Mouse (Mus musculus) lung, postnatal 0 days (tissue): ENCODE results near the gene Rimkla. TPM values are rescaled to one million over a fixed set of nuclear protein-coding genes. Genes with fewer than 3 reads are reported as not detected.
A peak's percentile ranks its signal among the peaks of the same experiment; 100 is the strongest.
"Not testable (repeated sequence)": the region's sequence is repeated elsewhere in the genome, so short reads cannot be mapped to it uniquely, and the experiment has no call there.

Experiments used
- ATAC-seq: fragments of 200-750 bp; cut with Nextera tagmentation; 2 replicates; pipeline ENCODE4 v1.8.0; 2017; ENCODE audit warnings: moderate library complexity
- DNase-seq: peaks from one replicate; pipeline ENCODE4 v3.0.0-alpha.2; 2016; ENCODE audit warnings: low spot score
- H3K27ac ChIP-seq: fragments of 300-500 bp; sonication (generic); 2 replicates; pipeline ENCODE4 v1.5.1; 2014; ENCODE audit warnings: antibody characterized with exemption, mild to moderate bottlenecking, low read length, mixed read lengths
- H3K27me3 ChIP-seq: fragments of 300-500 bp; sonication (generic); replicated peaks from 2 replicates; pipeline ENCODE4 v1.6.1; 2014; ENCODE audit warnings: low read length, mixed read lengths; ENCODE audit not compliant: insufficient read depth
- H3K36me3 ChIP-seq: fragments of 300-500 bp; sonication (generic); 2 replicates; pipeline ENCODE4 v1.6.1; 2014; ENCODE audit warnings: low read length, mixed read lengths; ENCODE audit not compliant: insufficient read depth
- H3K4me1 ChIP-seq: fragments of 300-500 bp; sonication (generic); 2 replicates; pipeline ENCODE4 v1.6.1; 2014; ENCODE audit warnings: antibody characterized with exemption, low read depth, low read length, mixed read lengths; ENCODE audit not compliant: insufficient read depth
- H3K4me2 ChIP-seq: fragments of 300-500 bp; sonication (generic); replicated peaks from 2 replicates; pipeline ENCODE4 v1.6.1; 2014; ENCODE audit warnings: low read depth, mild to moderate bottlenecking, low read length, moderate library complexity, mixed read lengths
- H3K4me3 ChIP-seq: fragments of 300-500 bp; sonication (generic); 2 replicates; pipeline ENCODE4 v1.5.1; 2014; ENCODE audit warnings: low read depth, low read length
- H3K9ac ChIP-seq: fragments of 300-500 bp; sonication (generic); replicated peaks from 2 replicates; pipeline ENCODE4 v1.6.1; 2014; ENCODE audit warnings: low read depth, mild to moderate bottlenecking
- H3K9me3 ChIP-seq: fragments of 300-500 bp; sonication (generic); 2 replicates; pipeline ENCODE4 v1.6.1; 2016; ENCODE audit warnings: low read length, mixed read lengths
- CTCF ChIP-seq: IDR thresholded peaks from 2 replicates; pipeline ENCODE4 v1.5.1; 2016; ENCODE audit warnings: antibody characterized with exemption, mild to moderate bottlenecking
- EP300 ChIP-seq: IDR thresholded peaks from 2 replicates; pipeline ENCODE4 v1.6.1; 2016; ENCODE audit warnings: antibody characterized with exemption, mild to moderate bottlenecking, control low read depth
- WGBS: fragments of 180-500 bp; shearing (Covaris S2); extraction: QIAGEN DNeasy Blood & Tissue Kit; methylation state at CpG from one replicate; pipeline ENCODE4 v1.1.7; 2014; 5-methylcytosine and 5-hydroxymethylcytosine counted together
- polyA plus RNA-seq: library from polyadenylated mRNA; unstranded; fragments of >200 nt; fragmentation: Nextera tagmentation; extraction: Ambion mirVana; gene quantifications from 2 replicates; pipeline ENCODE4 v1.2.1, GENCODE M21; 2015

Rimkla gene
- 0.30 and 0.31 TPM in 2 replicates for polyA plus RNA-seq

- peak; percentile 87 for ATAC-seq
- WGBS = under 1% methylated on average over 48 of the region's 77 CpGs
- Histone ChIP-seq H3K27ac (no peak within 1 kb of the TSS), H3K27me3 (peaks cover 8% of the 10 kb centered on the region), H3K9ac (no peak within 1 kb of the TSS), H3K4me3 (peak within 1 kb of the TSS; percentile 49), H3K36me3 (no peaks in the 10 kb centered on the region), H3K4me1 (no peaks in the 10 kb centered on the region), H3K9me3 (no peaks in the 10 kb centered on the region), H3K4me2 (peak within 1 kb of the TSS; percentile 83)
- no peak for TF ChIP-seq EP300
- no peak for TF ChIP-seq CTCF
- peak; percentile 46 for DNase-seq
These were observed at the start of gene Rimkla for GRCm38 (mm10) chr4:119492291-119492932. Rimkla (minus strand) TSS chr4:119492628.

- no peaks in the 10 kb centered on the region for H3K9me3 ChIP-seq
- ATAC-seq (no peak), DNase-seq (no peak)
- H3K4me3 ChIP-seq = peak overlapping the region; percentile 97
- H3K27me3 ChIP-seq = no peaks in the 10 kb centered on the region
- H3K9ac ChIP-seq = peak overlapping the region; percentile 75
- WGBS = 3% methylated on average over 10 of the region's 10 CpGs
- peaks cover 8% of the 10 kb centered on the region; the same call in 1 of the 2 replicates for H3K4me1 ChIP-seq
- no peaks in the 10 kb centered on the region for H3K36me3 ChIP-seq
- peak overlapping the region; percentile 71 for H3K4me2 ChIP-seq
- H3K27ac ChIP-seq = peak overlapping the region; percentile 98
- TF ChIP-seq EP300 (no peak), CTCF (no peak)
These were observed 48.1 kb upstream of the Rimkla start for GRCm38 (mm10) chr4:119540533-119540890.

- ATAC-seq (peak; percentile 61), DNase-seq (peak; percentile 70)
- Histone ChIP-seq H3K4me3 (peak overlapping the region; percentile 97), H3K27me3 (no peaks in the 10 kb centered on the region), H3K4me1 (peaks cover 8% of the 10 kb centered on the region; the same call in 1 of the 2 replicates), H3K9me3 (no peaks in the 10 kb centered on the region), H3K9ac (peak overlapping the region; percentile 75), H3K4me2 (peak overlapping the region; percentile 71), H3K36me3 (no peaks in the 10 kb centered on the region), H3K27ac (peak overlapping the region; percentile 98)
- WGBS = under 1% methylated on average over 44 of the region's 76 CpGs
- TF ChIP-seq EP300 (no peak), CTCF (no peak)
These were observed 47.6 kb upstream of the Rimkla start for GRCm38 (mm10) chr4:119539836-119540532.

DNA sequence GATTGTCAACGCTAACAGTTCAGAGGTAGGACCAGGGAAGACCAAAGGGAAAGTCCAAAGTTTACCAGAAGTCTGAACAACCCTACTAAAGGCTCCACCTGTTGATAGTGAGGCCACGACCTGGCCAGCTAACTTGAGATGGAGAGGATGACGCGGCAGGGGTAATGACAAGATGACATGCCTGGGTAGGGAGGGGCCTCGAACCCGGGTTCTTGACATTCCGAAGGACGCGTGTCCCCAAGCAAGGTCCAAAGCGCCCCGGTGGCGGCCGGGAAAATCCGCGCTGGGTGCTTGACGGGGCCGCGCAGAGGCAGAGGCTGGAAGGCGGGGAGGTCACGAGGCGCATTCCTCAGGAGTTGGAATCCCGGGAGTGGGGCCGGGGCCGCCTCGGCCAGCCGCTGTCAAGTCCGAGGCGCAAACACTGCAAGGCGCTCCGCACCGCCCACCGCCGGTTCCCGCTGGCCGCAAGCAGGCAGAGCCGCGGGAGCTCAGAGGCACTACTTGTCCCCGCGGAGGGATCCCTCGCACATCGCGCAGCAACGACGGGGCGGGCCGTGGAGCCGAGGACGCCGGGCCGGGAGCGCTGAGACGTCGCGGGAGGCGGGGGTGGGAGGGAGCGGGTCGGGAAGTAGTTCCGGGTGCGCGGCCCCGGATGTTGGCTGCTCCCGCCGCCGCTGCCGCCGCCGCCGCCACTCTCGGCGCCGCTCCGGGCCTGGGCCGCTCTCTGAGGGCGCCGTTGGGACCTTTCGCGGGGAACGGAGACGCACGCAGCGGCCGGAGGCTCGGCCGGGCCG is 46.8 kb upstream of the Rimkla start, which contains the start of gene Frg2f1:
Gene Frg2f1 (minus strand): TSS at position 499 of the 794 bp plus-strand sequence.
- WGBS = 3% methylated on average over 69 of the region's 85 CpGs
- TF ChIP-seq EP300 = peak; percentile 82
- TF ChIP-seq CTCF = 0 out of 2 replicates have a peak, but pooled peaks have one; percentile 28
- Histone ChIP-seq H3K4me1 (peaks cover 8% of the 10 kb centered on the region; the same call in 1 of the 2 replicates), H3K9me3 (no peaks in the 10 kb centered on the region), H3K4me2 (peak within 1 kb of the TSS; percentile 71), H3K27ac (peak within 1 kb of the TSS; percentile 98), H3K9ac (peak within 1 kb of the TSS; percentile 75), H3K27me3 (no peaks in the 10 kb centered on the region), H3K36me3 (no peaks in the 10 kb centered on the region), H3K4me3 (peak within 1 kb of the TSS; percentile 97)
- DNase-seq (peak; percentile 95), ATAC-seq (peak; percentile 93)

DNA sequence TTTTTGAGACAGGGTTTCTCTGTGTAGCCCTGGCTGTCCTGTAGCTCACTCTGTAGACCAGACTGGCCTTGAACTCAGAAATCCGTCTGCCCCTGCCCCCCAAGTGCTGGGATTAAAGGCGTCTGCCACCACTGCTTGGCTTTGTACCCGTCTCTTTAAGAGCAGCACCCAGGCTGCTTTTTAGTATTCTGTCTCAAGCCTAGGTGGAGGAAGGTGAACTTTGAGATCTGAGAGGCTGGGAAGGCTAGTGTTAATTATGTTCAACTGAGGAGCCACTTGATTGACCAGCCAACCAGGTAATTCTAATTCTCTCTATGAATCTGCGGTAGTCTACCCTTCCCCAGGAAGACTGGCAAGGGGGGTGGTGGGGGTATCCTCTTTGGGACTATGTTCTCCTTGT is 45.0 kb upstream of the Rimkla start:
- Histone ChIP-seq H3K9ac (no peak overlapping the region), H3K27ac (no peak overlapping the region), H3K4me3 (no peak overlapping the region), H3K4me1 (peaks cover 8% of the 10 kb centered on the region; the same call in 1 of the 2 replicates), H3K9me3 (no peaks in the 10 kb centered on the region), H3K27me3 (no peaks in the 10 kb centered on the region), H3K4me2 (no peak overlapping the region), H3K36me3 (no peaks in the 10 kb centered on the region)
- DNase-seq (no peak), ATAC-seq (no peak)
- no peak for TF ChIP-seq EP300
- no peak for TF ChIP-seq CTCF
- 80% methylated on average over 4 of the region's 4 CpGs for WGBS

GRCm38 (mm10) chr4:119536615-119537014 is 44.2 kb upstream of the Rimkla start, which contains the start of gene Foxj3:
Foxj3 (plus strand) TSS chr4:119537004.
- not testable (repeated sequence) for DNase-seq, H3K4me1 ChIP-seq, ATAC-seq, H3K27me3 ChIP-seq, H3K4me3 ChIP-seq, H3K9me3 ChIP-seq, H3K36me3 ChIP-seq, H3K4me2 ChIP-seq, H3K9ac ChIP-seq
- 82% methylated on average over 4 of the region's 4 CpGs for WGBS
- peak within 1 kb of the TSS; percentile 68 for H3K27ac ChIP-seq
